Mouse (Mus musculus) heart, postnatal 25 days (tissue): ENCODE measurements at regions not wholly inside any gene's neighbourhood (a gene's known extent, or its start where the extent isn't known, plus 50 kb on each side); places are given as distances from the start of the nearest gene placed in this dataset.

Source experiments
- DNase-seq: peaks from one replicate; pipeline ENCODE4 v3.0.0; 2022; ENCODE audit warnings: low spot score
- intact Hi-C: fragments of 180-260 bp; cut with DNase I; formaldehyde crosslinking; loops from one replicate; pipeline ENCODE4 v1.15.1; 2025

DNA sequence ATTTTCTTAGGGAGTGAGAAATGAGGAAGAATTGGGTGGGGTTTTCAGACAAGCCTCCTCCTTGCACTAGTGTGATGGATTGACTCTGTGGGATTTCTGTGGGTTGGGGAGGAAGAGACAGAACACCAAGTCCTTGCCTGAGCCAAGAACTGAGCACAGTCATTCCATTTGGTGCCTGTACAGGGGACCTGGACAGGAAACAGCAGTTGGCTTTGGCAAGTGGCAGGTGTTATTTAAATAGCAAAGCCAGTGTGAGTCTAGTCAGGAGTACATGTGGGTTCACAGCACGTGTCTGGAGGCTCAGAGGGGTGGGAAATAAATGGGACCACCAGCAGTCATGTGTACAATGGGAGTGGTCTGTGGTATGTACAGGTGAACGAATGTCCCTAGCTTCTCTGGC, 341.0 kb upstream of the Auts2 start:
- intact Hi-C loops: no loop called here
- no peak for DNase-seq

DNA sequence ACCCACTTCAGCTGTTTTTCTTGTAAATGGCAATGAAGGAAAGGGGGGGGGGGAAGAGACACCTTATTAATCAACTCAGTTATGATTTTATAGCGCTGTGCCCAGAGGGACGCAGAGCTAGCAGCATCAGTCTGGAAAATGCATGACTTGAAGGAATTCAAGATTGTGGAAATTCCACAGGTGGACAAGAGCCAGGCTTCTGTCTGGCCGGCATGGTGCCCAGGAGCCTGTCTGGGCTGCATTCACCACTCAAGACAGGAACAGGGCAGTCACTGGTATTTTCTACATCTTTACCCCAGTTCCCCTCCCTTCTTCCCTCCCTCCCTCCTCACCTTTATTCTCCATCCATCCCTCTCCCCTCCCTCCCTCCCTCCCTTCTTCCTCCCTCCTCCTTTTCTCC, 339.1 kb upstream of the Auts2 start:
- peak; percentile 6 for DNase-seq
- intact Hi-C loops: no loop called here

DNA sequence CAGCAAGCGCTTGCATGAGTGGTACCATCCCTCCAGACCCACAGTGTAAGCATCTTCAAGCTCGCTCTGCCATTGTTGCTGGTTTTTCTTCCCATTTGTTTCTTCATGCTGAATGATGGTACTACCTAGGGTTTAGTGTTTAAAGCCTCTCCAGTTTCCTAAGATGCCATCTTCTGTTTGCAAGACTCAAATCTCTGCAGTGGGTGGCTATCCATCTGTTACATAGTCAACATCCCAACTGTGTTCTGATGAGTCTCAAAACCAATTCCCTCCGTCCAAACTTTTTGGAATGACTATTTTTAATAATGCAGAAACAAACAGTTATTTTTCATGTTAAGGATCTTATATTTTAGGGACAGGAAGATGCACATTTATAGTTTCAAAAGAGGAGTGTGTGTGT, 338.0 kb upstream of the Auts2 start:
- DNase-seq: no peak
- intact Hi-C loops: no loop called here

DNA sequence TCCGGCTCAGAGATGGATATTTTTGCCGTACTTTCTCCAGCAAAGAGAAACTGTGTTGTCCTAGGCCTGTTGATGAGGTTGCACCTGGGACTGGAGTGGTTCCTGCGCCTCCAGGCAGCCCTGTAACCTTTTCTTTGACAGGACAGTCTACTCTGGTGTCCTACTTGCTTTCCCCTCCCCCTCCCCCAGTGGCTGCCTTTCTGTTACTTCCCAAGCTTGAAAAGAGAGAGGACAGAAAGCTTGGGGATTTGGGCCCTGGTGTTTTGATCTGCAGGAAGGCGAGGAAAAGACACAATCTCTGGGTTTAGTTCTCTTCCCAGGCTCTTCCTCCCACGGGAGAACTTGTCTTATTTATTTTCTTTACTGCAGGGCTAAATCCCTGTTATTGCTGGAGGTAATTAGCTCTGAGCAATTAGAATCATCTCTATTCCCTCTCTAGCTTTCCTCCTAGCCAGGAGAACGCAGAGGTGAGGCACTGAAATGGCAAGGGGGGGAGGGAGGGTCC, 333.2 kb upstream of the Auts2 start:
- no peak for DNase-seq
- intact Hi-C loops: no loop called here

DNA sequence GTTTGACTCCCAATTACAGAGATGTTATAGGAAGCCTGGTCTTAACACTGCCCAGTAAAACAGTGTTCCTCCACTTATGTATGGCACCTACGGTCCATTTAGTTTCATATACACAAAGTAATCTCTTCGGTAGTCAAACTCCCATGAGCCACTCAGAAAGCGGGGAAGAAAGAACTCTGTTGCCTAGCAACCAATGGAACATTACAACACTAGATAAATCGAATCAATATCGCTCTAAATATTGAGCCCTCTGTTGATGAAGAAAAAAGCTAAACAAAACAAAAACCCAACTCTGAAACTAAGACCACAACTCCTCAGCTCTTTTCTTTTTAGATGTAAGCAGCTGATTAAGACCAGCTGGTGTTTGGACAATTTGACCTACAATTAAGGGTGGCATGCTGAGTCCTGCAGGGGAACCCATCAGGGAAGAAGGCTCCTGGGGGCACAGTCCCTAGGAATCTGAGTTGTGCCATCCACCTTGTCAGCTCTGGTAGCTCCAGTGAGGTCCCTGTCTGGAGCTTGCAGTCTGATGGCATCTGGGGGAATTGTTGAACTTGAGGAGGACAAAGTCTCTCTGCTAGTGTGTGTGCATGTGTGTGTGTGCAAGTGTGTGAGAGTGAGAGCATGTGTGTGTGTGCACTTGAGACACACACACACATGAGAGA, 315.8 kb upstream of the Auts2 start:
- intact Hi-C loops: no loop called here

DNA sequence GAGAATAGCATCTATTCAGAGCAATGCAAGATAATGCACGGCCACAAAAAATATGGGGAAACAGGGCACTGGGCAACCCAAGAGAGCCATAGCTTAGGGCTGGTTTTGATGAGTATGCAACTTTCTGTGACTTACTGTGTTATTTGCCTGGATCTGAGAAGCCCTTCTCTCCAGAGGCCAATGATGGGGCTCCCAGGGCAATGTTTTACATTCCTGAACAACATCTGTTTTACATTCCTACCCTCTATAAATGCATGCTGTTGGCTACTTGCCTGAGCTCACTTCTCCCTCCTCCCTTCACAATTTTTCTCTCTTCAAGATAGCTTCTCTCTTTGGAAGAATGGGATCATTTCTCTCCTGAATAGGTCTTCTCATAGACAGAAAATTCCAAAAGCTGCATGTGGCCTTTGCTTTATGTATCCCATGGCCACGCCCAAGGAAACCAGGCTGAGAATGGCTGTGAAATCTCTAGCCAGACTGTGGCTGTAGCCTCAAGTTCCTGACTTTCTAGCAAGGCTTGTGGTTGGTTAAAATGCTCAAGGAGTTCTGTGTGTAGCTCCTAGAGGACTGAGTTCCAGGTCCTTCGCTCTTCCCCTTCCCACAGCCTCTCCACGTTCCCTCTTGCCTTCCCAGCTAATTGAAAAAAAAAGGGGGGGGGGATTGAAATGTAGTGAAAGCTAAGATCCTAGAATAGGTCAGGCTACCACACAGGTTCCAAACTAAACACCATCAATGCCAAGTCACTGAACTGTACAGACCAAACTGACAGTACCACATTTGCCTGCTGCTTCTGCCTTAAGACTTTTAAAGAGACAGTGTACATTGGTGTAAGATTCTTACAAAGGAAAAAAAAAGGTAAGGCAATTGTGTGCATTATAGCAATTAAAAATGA, 312.7 kb upstream of the Auts2 start:
- intact Hi-C loops: no loop called here
- DNase-seq: no peak

More for the DNA sequence above, 315.8 kb upstream of the Auts2 start:
- DNase-seq: no peak

DNA sequence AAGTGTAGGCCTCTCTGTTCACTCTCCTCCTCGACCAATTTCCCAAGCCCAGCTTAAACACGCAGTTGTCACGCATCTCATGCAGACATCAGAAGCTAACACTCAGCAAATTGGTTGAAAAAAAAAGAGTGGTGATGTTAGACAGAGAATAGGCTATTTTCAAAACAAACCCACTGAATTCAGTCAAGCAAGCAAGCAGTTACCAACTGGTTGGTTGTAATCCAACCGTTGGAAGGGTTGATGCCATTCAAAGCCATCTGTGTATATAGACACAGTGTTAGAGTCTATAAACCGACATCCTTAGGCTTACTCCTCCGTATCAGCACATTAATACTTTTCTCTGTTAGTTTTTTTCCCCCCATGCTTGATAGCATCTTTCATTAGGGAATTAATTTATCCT, 307.6 kb upstream of the Auts2 start:
- intact Hi-C loops: no loop called here
- DNase-seq: no peak

DNA sequence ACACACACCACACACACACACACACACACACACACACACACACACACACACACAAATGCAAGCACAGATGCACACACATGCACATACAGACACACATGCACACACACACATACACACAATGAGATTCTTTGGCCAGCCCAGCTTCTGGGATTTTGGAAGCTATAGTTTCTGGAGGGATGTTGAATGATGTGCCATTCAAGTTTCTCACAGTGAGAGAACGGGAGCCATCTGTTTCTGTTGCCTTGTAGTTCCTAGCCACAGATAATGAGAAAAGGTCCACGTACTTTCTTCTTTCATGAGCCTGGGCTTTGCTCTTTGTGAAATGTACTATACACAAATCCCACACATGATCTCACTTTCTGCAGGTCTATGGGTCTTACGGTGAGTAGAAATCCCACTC, 304.9 kb upstream of the Auts2 start:
- intact Hi-C loops: no loop called here
- DNase-seq: no peak

DNA sequence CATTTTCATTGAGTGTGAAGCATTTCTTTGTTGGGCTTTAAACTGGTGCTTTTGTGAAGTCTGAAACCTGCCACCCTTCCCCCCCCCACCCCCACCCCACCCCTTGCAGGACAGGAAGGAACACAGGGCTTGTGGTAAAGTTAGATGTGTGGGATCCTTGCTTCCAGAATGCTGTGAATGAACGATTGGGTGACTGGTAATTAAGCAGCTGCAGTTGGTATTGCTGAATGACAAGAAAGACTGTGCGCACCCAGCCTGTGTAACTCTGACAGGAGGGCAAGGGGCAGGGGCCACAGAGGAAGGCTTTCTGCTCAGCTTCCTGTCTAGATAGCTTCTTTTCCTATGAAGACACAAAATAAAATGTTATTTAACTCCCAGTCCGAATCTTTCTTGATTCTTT, 300.1 kb upstream of the Auts2 start:
- intact Hi-C loops: no loop called here
- no peak for DNase-seq

DNA sequence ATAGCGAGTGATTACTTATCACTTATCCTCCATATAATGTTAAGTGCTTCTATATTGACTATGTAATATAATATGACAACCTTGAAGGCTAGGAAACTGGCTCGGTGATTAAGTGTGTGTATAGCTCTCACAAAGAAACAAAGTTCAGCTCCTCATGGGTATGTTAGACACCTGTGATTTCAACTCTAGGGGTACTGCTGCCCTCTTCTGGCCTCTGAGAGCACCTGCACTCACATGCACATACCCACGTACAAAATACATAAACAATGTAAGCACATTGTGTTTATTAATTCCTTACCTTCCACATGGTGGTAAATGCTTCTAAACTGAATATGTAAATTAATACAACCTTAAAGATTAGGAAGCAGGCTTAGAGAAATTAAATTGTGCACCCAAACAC, 298.6 kb upstream of the Auts2 start:
- intact Hi-C loops: no loop called here
- no peak for DNase-seq

DNA sequence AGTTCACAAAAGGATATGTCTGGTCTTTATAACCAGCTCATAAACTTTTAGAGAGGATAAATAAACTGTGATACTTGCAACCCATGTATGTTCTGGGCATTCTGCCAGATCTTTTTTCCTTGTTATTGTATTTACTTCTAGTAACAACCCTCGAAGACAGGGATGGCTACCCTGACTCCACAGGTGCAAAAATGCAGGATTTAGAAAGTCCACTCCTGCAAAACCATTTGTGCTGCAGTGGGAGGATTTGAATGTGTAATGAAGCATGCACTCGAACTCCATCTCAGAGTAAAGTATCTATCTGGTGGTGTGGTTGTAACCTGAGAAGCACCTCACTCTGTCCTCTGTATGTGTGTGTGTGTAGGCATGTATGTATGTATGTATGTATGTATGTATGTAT, 294.3 kb upstream of the Auts2 start:
- intact Hi-C loops: no loop called here
- no peak for DNase-seq

DNA sequence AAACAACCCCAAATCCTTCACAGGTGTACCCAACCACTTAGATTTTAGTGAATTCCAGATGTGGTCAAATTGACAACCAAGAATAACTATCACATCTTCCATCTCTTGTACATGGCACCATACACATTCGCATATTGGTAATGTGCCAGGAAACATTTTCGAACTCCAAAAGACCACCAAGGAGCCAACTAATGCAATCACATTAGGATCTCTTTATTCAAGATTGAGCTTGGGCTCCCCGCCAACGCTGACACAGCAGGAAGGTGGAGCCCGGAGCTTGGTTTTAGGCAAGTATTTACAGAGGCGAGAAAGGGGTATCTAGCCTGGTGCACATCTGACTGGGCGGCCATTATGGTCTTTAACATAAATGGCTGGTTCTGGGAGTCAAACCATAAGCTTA, 285.8 kb upstream of the Auts2 start:
- intact Hi-C loops: no loop called here
- DNase-seq: no peak

DNA sequence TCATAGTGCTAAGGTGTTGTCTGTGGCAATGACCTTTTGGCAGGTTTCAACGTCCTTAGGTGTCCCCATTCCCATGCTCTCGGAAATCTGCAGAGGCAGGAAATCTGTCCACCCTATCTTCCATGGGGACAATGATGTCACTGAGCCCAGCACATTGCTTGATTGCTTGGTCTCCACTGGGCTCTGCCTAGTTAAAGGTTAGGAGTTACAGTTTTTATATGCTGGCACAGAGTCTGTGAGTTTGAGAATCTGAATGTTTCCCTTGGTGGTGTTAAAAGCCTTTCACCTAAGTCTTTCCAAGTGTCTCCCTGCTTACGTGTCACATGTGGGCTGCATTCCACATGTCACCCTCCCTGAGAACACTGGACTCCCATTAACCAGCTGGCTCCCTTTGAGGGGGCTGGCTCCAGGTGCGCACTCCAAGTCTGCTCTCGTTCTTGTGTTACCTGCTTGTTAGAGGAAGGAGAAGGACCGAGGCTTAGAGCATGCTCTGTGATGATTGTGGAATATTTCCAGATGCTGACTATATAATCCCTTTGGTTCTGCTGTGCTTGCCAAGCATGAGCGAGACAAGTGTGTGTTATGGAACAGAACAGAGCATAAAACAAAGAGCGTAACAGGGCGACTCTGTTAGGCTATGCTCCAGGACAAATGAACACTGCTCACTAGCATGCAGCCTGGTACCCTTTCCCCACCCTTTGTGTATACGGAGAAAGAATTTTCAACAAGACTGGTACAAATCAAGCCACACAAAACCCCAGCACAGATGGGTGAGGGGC, 284.6 kb upstream of the Auts2 start:
- intact Hi-C loops: no loop called here
- DNase-seq: no peak

DNA sequence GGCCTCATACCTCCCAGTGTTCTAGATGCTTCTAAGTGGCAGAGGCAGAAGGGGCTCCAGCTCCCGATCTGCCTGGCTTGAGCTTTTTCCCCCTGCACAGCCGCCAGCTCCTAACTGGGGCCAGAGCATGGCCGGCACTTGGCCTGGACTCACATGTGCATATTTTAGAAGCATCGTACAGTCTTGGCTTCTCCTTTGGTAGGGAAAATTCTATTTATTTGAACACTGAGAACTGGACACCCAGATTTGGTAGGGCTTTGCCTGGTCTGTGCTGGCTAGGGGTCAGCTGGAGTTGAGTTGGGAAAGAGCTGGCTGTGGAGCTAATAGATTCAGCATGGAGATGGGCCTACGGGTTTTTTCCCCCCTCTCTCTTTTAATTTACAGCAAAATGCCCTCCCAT, 282.9 kb upstream of the Auts2 start:
- DNase-seq: peak; percentile 17
- intact Hi-C loops: no loop called here

DNA sequence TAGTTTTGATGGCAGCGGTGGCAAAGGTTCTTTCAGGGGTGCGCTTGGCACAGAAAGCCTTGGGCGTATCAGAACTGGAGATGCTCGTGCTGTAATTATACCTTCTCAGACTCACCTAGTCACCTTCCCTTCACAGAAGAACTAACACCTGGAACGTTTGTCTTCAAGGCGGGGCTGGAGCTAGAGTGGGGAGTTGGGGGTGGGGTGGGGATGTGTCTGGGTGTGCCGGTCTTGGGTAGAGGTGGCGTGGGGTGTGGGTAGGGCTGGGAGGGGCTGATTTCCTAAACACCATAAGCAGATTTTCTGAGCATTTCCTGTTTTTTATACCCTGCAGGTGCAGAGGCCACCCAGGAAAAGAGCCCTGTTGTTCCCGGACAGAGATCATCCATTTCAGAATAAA, 274.5 kb upstream of the Auts2 start:
- DNase-seq: no peak
- intact Hi-C loops: no loop called here

DNA sequence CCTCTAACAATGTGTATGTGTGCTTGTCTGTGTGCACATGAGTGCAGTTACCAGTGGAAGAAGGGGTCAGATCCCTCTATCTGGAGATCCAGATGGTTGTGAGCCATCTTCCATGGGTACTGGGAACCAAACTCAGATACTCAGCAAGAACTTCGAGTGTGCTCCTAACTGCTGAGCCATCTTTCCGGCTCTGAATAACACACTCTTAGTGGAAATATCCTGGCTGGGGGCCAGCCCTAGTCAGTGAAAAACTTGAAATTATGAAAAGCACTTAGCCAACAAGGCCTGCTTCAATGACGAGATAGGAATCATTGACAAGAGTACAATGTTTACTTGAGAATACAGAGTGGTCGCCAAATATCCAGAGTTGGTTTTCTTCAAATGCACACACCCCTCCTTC, 266.0 kb upstream of the Auts2 start:
- intact Hi-C loops: no loop called here
- DNase-seq: no peak

DNA sequence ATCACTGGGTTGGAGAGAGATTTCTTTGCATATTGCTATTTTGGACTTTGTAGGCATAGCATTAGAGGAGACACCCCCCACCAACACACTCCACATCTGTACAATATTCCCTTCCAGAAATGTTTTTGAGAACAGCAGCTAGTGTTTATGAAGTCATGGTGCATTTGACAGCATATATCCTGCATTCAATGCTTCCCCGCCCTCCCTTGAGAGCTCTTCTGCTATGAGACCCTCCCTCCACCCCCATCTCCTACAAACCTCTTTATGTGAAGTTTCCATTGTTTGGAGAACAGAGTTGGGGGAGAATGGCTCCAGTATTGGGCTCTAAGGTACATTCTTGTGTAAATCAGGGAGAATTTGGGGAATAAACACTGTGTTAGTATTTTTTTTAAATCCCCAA, 252.9 kb upstream of the Auts2 start:
- intact Hi-C loops: no loop called here

DNA sequence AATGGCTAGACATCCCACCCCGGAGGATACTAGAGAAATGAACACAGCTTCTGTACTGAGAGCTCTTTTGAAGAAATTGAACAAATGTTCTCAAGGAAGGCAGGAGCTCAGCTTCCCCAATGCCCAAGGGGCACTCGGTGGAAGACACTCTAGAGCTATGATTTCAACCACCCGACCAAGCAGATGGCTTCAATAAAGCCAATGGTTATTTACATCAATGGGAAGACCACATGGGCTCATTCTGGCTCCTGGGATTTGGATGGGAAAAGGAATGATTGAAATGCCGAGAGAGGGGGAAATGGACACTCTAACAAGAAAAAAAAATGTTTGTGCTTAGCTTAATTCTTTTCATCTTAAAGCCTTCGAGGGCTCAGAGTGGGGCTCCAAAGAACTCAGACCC, 249.3 kb upstream of the Auts2 start:
- intact Hi-C loops: no loop called here
- DNase-seq: no peak

More for the DNA sequence above, 252.9 kb upstream of the Auts2 start:
- DNase-seq: no peak

DNA sequence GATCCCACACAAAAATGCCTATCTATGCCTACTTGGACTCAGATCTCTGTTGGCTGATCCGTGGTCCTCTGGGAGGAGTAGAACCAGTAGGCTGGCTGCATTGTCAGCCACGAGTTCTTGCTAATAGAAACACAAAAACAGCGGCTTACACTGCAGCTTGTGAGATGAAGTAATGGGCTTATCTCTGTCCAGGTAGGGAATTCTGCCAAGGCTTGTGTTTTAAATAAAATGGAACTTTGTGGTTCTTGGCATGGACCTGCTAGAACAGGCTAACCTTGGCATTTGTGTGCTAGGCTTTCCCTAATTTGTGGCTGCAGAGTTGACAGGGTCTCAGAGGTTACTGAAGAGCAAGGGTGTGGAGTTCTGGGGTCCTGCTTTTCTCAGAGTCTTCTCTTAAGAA, 242.1 kb upstream of the Auts2 start:
- DNase-seq: no peak
- intact Hi-C loops: no loop called here

DNA sequence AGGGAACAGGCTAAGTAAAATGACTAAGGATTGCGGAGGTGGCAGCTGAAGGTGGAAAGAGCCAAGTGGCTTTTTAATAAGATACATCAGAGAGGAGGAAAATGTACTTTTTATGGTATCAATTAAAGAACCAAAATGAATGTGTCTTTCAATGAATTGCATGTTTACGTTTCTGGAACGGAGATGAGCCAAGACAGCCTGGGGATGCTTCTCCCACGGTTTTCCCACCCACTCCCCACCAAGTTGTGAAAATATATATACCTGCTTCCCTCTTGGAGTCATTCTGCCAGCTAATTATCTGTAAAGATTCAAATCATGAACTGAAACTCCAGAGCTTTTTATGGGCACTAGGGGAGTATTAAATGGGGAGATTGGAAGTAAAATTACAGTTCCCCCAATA, 241.6 kb upstream of the Auts2 start:
- intact Hi-C loops: no loop called here
- DNase-seq: no peak

DNA sequence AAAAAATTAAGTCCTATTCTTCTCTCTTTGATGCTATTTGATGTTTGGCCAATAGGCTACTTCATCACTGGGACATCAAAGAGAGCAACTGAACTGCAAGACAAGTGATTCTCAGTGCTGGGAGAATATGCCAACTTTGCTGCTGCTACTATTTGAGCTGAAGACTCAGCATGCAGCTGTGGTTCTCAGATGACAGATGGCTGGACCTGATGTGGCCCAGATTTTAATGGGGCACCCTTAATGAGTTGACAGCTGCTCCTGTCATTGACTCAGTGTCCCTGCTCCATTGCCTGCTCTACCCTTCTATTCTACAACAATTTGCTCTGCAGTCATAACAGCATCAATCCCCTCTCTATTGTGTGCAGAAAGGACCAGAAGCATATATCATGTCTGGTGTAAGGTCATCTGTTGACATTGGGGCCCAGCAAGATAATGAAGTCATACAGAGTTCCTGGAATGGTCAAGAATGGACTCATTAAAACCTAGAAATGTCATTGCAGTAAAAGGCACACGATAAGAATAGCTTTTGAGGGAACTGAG, 231.1 kb upstream of the Auts2 start:
- no peak for DNase-seq
- intact Hi-C loops: no loop called here
